Mouse (Mus musculus) megakaryocyte, embryonic 14.5 days (primary cell): ENCODE measurements around the gene Sec14l3.
"Not testable (repeated sequence)": the region's sequence is repeated elsewhere in the genome, so short reads cannot be mapped to it uniquely, and the experiment has no call there.

Experiments used
- FLI1 ChIP-seq: IDR thresholded peaks from 2 replicates; pipeline ENCODE4 v1.6.1; 2012; ENCODE audit warnings: low read length, inconsistent platforms, mixed read lengths
- GATA1 ChIP-seq: IDR thresholded peaks from 3 replicates; pipeline ENCODE4 v1.6.1; 2012; ENCODE audit warnings: mixed read lengths, low read length, inconsistent platforms, borderline replicate concordance

GRCm38 (mm10) chr11:4107901-4108300 lies 43.3 kb downstream of the Sec14l3 start:
- not testable (repeated sequence) for TF ChIP-seq GATA1, FLI1
